Mouse (Mus musculus): ENCODE results near the gene Utp6. TPM values are rescaled to one million over a fixed set of nuclear protein-coding genes. Genes with fewer than 3 reads are reported as not detected.

The Utp6 gene
- total RNA-seq, 4 experiments from 2014 or later = 28.0 to 36.7 (median 29.4) TPM

- no peak for DNase-seq (ENCODE audit: low spot score in 2 of 2)
Observed at GRCm38 (mm10) chr11:79962877-79963183, 640 bp upstream of the Utp6 start.

GRCm38 (mm10) chr11:79961346-79962124 lies 655 bp downstream of the Utp6 start:
- DNase-seq (ENCODE audit: low spot score in 2 of 2) = no peak

- DNase-seq (ENCODE audit: low spot score in 2 of 2) = no peak
Observed at GRCm38 (mm10) chr11:79947265-79947664, 14.9 kb downstream of the Utp6 start.

GRCm38 (mm10) chr11:79943601-79944000 lies 18.6 kb downstream of the Utp6 start:
- no peak for DNase-seq (ENCODE audit: low spot score in 2 of 2)

GRCm38 (mm10) chr11:79943136-79943535 lies 19.1 kb downstream of the Utp6 start:
- DNase-seq (ENCODE audit: low spot score in 2 of 2) = no peak

- no peak for DNase-seq (ENCODE audit: low spot score in 2 of 2)
Observed at GRCm38 (mm10) chr11:79935766-79936165, 26.4 kb downstream of the Utp6 start.

GRCm38 (mm10) chr11:79922766-79923165 lies 39.4 kb downstream of the Utp6 start:
- DNase-seq (ENCODE audit: low spot score in 2 of 2) = no peak

GRCm38 (mm10) chr11:79922157-79922556 lies 40.0 kb downstream of the Utp6 start:
- DNase-seq (ENCODE audit: low spot score in 2 of 2) = no peak

- peak in 1 of 2 experiments; percentile 11 for DNase-seq (ENCODE audit: low spot score in 2 of 2)
Observed at GRCm38 (mm10) chr11:79920505-79921025, 41.6 kb downstream of the Utp6 start.

GRCm38 (mm10) chr11:79919685-79920504 lies 42.3 kb downstream of the Utp6 start:
- peak; percentile 66 to 76 for DNase-seq (ENCODE audit: low spot score in 2 of 2)

GRCm38 (mm10) chr11:79915696-79916349 lies 46.4 kb downstream of the Utp6 start:
- DNase-seq (ENCODE audit: low spot score in 2 of 2) = no peak

- DNase-seq (ENCODE audit: low spot score in 2 of 2) = peak in 1 of 2 experiments; percentile 42
Observed at GRCm38 (mm10) chr11:79908600-79909483, 53.3 kb downstream of the Utp6 start.

GRCm38 (mm10) chr11:79906920-79907319 lies 55.3 kb downstream of the Utp6 start:
- no peak for DNase-seq (ENCODE audit: low spot score in 2 of 2)

GRCm38 (mm10) chr11:79902881-79903481 lies 59.2 kb downstream of the Utp6 start:
- DNase-seq (ENCODE audit: low spot score in 2 of 2) = no peak

- no peak for DNase-seq (ENCODE audit: low spot score in 2 of 2)
Observed at GRCm38 (mm10) chr11:79901146-79901545, 61.0 kb downstream of the Utp6 start.

GRCm38 (mm10) chr11:79892259-79892658 lies 69.9 kb downstream of the Utp6 start:
- DNase-seq (ENCODE audit: low spot score in 2 of 2) = no peak

- DNase-seq (ENCODE audit: low spot score in 2 of 2) = no peak
Observed at GRCm38 (mm10) chr11:79890822-79891221, 71.4 kb downstream of the Utp6 start.

GRCm38 (mm10) chr11:79886961-79887360 lies 75.2 kb downstream of the Utp6 start:
- peak; percentile 21 to 49 for DNase-seq (ENCODE audit: low spot score in 2 of 2)

- no peak for DNase-seq (ENCODE audit: low spot score in 2 of 2)
Observed at GRCm38 (mm10) chr11:79886395-79886794, 75.8 kb downstream of the Utp6 start.

- peak; percentile 77 to 90 for DNase-seq (ENCODE audit: low spot score in 2 of 2)
Observed at GRCm38 (mm10) chr11:79885713-79886393, 76.3 kb downstream of the Utp6 start.
